21 mouse cellular contexts compared by ENCODE assay signal in genomic region chr13:91360121-91360520, GRCm38 (mm10).
DNase-seq lines count a peak whose midpoint lies in the region; ATAC-seq lines count a peak whose summit lies in the region.
"Had no signal": no experiment of that assay in that cellular context is flagged by ENCODE, and none has a peak within 500 bp of the region (broad histone marks: within the 10 kb centered on the region; RNA-seq: fewer than 3 reads in every experiment).

No protein-coding gene starts in this region.

- no peaks in the 10 kb centered on the region for H3K36me3 ChIP-seq in midbrain, embryonic 15.5 days (replicated peaks)
- H3K36me3 ChIP-seq: embryonic facial prominence, embryonic 10.5 days; embryonic facial prominence, embryonic 12.5 days; forebrain, embryonic 15.5 days had no signal

- H3K9ac ChIP-seq in midbrain, embryonic 15.5 days = no peak overlapping the region
- H3K9ac ChIP-seq: embryonic facial prominence, embryonic 12.5 days; forebrain, embryonic 13.5 days; forebrain, embryonic 15.5 days; forebrain, postnatal 0 days had no signal

- DNase-seq in heart, adult 11 months = peak; percentile 67
- DNase-seq in heart, adult 18-20 months = no peak
- DNase-seq in 3134 (ENCODE audit: extremely low read depth, insufficient read length, low spot score) (peak; percentile 58), 3T3-L1 (ENCODE audit: low read depth, low spot score) (peak; percentile 19)
- DNase-seq in lung, postnatal 4 days = no peak
- no peak for DNase-seq in layer of hippocampus, postnatal 14 days (ENCODE audit: low spot score in 2 of 2)
- DNase-seq: adrenal gland, adult 8-10 months; adrenal gland, postnatal 14 days; adrenal gland, postnatal 36 days; cerebellum, adult 11-12 months; cerebellum, adult 2 months; cerebellum, adult 9-10 months; cerebellum, postnatal 10 days; cerebellum, postnatal 25 days; forebrain, postnatal 0 days had no signal

- no peak overlapping the region for H3K4me3 ChIP-seq in midbrain, embryonic 15.5 days
- H3K4me3 ChIP-seq: embryonic facial prominence, embryonic 10.5 days; embryonic facial prominence, embryonic 12.5 days; forebrain, embryonic 13.5 days; forebrain, embryonic 15.5 days had no signal

- H3K4me2 ChIP-seq in midbrain, embryonic 15.5 days = no peak overlapping the region
- H3K4me2 ChIP-seq: embryonic facial prominence, embryonic 12.5 days; forebrain, embryonic 13.5 days; forebrain, embryonic 15.5 days had no signal

- WGBS in midbrain, embryonic 15.5 days = 78% methylated on average over 6 of the region's 6 CpGs

- H3K27ac ChIP-seq in midbrain, embryonic 15.5 days = no peak overlapping the region
- H3K27ac ChIP-seq: embryonic facial prominence, embryonic 10.5 days; embryonic facial prominence, embryonic 12.5 days; forebrain, embryonic 13.5 days; forebrain, embryonic 15.5 days had no signal

- H3K27me3 ChIP-seq in midbrain, embryonic 15.5 days (replicated peaks) = no peaks in the 10 kb centered on the region
- H3K27me3 ChIP-seq: embryonic facial prominence, embryonic 12.5 days; forebrain, embryonic 13.5 days; forebrain, embryonic 15.5 days had no signal

- no peaks in the 10 kb centered on the region for H3K4me1 ChIP-seq in midbrain, embryonic 15.5 days

- H3K9me3 ChIP-seq in midbrain, embryonic 15.5 days = no peaks in the 10 kb centered on the region
- H3K9me3 ChIP-seq: embryonic facial prominence, embryonic 10.5 days; embryonic facial prominence, embryonic 12.5 days; forebrain, embryonic 13.5 days; forebrain, embryonic 15.5 days had no signal

- peak; percentile 22 for ATAC-seq in inflammation-experienced regulatory T-cells, adult 6 months
- no peak for ATAC-seq in midbrain, embryonic 15.5 days (replicated peaks)
- ATAC-seq: forebrain, embryonic 13.5 days; forebrain, embryonic 15.5 days; forebrain, postnatal 0 days had no signal

Comparison
In these comparisons a context has a peak if more than half of its experiments do, and no peak if none do; other contexts are left out.
1. DNase-seq: peak in heart, adult 11 months (single experiment), 3134 (single experiment) and 3T3-L1 (single experiment); none in heart, adult 18-20 months (0 of 2), lung, postnatal 4 days (0 of 2) and layer of hippocampus, postnatal 14 days (0 of 2).